Mouse (Mus musculus): ENCODE measurements at regions not wholly inside any gene's neighbourhood (a gene's known extent, or its start where the extent isn't known, plus 50 kb on each side); places are given as distances from the start of the nearest gene placed in this dataset.

- DNase-seq, result no peak
Observed at GRCm38 (mm10) chr13:31681571-31681970, 56.0 kb downstream of the Foxf2 start.

- DNase-seq, result no peak
Observed at GRCm38 (mm10) chr13:31683311-31683710, 57.7 kb downstream of the Foxf2 start.

- DNase-seq, result no peak
Observed at GRCm38 (mm10) chr13:31688531-31688930, 62.9 kb downstream of the Foxf2 start.

GRCm38 (mm10) chr13:31689317-31689716, 63.7 kb downstream of the Foxf2 start:
- DNase-seq, result peak; percentile 8 to 31

GRCm38 (mm10) chr13:31695725-31696124, 70.1 kb downstream of the Foxf2 start:
- DNase-seq, result no peak

- DNase-seq, result no peak
Observed at GRCm38 (mm10) chr13:31704199-31704598, 78.6 kb downstream of the Foxf2 start.

- no peak for DNase-seq
Observed at GRCm38 (mm10) chr13:31705406-31705805, 79.8 kb downstream of the Foxf2 start.

GRCm38 (mm10) chr13:31710681-31711080, 85.1 kb downstream of the Foxf2 start:
- no peak for DNase-seq

- DNase-seq, result no peak
Observed at GRCm38 (mm10) chr13:31715683-31716082, 90.1 kb downstream of the Foxf2 start.

GRCm38 (mm10) chr13:31716771-31717170, 89.7 kb upstream of the Foxc1 start:
- DNase-seq, result no peak

- DNase-seq, result no peak
Observed at GRCm38 (mm10) chr13:31720731-31721130, 85.7 kb upstream of the Foxc1 start.

- DNase-seq, result no peak
Observed at GRCm38 (mm10) chr13:31728862-31729261, 77.6 kb upstream of the Foxc1 start.

GRCm38 (mm10) chr13:31746276-31746675, 60.2 kb upstream of the Foxc1 start:
- no peak for DNase-seq

Measured in cerebellum, postnatal 14 days (tissue).